Mouse (Mus musculus): Measurements from ENCODE around the gene Spns3. TPM values are rescaled to one million over a fixed set of nuclear protein-coding genes. Genes with fewer than 3 reads are reported as not detected.

Spns3 gene
- polyA plus RNA-seq, 1 experiment from 2014 or later: 0.14 TPM

DNA sequence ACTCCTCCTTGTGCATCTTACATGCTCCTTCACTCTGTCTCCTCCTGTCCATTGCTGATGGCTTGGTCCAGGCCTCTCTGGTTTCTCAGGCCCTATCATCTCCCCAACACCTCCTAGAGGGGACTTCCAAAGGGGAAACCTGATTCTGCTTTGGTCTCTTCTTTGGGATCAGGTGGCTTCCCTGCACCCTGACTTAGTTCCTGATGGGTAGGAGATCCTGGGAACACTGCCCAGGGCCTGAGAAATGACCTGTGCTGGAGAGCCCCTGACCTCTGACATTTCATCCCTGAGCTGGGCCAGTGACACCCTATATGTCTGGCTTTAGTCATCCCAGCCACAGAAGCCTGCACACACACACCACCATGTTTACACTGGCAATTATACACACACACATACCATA, 42.7 kb downstream of the Spns3 start:
- no peak overlapping the region for H3K27ac ChIP-seq
- H3K9ac ChIP-seq: no peak overlapping the region
- no peaks in the 10 kb centered on the region for H3K9me3 ChIP-seq (replicated peaks)
- no peaks in the 10 kb centered on the region for H3K27me3 ChIP-seq
- H3K4me1 ChIP-seq (replicated peaks): peaks cover 17% of the 10 kb centered on the region
- H3K4me2 ChIP-seq: no peak overlapping the region
- H3K4me3 ChIP-seq: no peak overlapping the region
- ATAC-seq (replicated peaks; ENCODE audit: insufficient number of reproducible peaks, insufficient read depth, low FRiP score, low read depth): no peak
- no peaks in the 10 kb centered on the region for H3K36me3 ChIP-seq

DNA sequence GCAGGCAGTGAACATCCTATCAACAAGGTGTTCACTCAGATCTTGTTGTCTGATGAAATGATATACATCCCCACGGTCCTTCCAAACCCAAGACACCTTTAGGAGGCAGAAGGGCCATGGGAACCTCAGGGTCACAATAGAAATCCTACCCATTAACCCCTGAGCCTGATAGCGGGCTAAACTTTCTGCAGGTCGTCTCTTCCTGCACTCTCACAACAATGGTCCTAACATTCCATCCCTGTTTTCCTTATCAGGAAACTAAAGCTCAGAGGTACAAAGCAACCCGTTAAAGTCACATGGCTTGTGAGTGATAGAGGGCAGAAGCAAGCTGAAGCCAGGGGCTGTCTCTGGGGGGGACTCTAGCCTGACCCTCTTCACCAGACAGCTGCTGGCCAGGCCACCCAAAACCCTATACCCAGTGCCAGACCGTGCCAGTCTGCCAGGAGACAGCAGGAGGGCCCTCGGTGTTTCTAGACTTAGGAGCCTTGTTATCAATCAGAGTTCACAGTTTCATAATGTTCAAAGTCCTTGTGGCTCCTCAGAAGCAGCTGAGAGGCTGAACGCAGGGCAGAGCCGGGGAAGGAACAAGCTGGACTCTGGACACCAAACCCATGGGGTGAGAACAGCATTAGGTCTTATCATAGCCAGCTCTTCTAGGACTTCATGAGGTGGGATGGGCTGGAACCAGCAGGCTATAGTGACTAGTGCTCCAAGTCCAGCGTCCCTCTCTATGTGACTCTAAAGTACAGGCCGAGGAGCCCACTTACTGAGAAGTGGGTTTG, 46.1 kb downstream of the Spns3 start:
- no peak for ATAC-seq (replicated peaks; ENCODE audit: insufficient number of reproducible peaks, insufficient read depth, low FRiP score, low read depth)
- H3K27me3 ChIP-seq: no peaks in the 10 kb centered on the region
- H3K4me3 ChIP-seq: no peak overlapping the region
- H3K9ac ChIP-seq: no peak overlapping the region
- WGBS: 43% methylated on average over 10 of the region's 10 CpGs
- H3K4me1 ChIP-seq (replicated peaks): peaks cover 32% of the 10 kb centered on the region
- H3K27ac ChIP-seq: no peak overlapping the region
- no peaks in the 10 kb centered on the region for H3K9me3 ChIP-seq (replicated peaks)
- no peaks in the 10 kb centered on the region for H3K36me3 ChIP-seq
- H3K4me2 ChIP-seq: no peak overlapping the region

DNA sequence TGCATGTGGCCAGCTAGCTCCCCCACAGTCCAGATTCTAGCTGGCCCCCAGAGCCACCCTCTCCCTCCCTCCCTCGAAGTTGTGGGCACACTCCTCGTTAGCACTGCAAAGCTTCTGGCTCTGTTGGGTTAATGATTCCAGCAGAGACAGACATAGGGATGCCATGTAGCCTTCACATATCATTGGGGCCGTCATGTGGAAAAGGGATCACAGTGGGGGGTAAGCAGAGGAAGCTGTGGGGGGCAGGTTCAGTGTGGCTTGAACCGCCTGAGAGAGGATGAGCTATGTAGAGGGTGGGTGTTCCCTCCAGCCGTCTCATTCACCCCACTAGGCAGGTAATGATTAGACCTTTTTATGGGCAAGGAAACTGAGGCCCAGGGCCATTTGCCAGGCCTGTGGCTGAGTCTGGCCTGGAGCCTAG, 46.8 kb downstream of the Spns3 start:
- H3K9me3 ChIP-seq (replicated peaks): no peaks in the 10 kb centered on the region
- H3K36me3 ChIP-seq: no peaks in the 10 kb centered on the region
- ATAC-seq (replicated peaks; ENCODE audit: insufficient number of reproducible peaks, insufficient read depth, low FRiP score, low read depth): no peak
- H3K9ac ChIP-seq: no peak overlapping the region
- no peak overlapping the region for H3K27ac ChIP-seq
- no peak overlapping the region for H3K4me2 ChIP-seq
- H3K27me3 ChIP-seq: no peaks in the 10 kb centered on the region
- 47% methylated on average over 5 of the region's 5 CpGs for WGBS
- H3K4me1 ChIP-seq (replicated peaks): peaks cover 32% of the 10 kb centered on the region
- H3K4me3 ChIP-seq: no peak overlapping the region

DNA sequence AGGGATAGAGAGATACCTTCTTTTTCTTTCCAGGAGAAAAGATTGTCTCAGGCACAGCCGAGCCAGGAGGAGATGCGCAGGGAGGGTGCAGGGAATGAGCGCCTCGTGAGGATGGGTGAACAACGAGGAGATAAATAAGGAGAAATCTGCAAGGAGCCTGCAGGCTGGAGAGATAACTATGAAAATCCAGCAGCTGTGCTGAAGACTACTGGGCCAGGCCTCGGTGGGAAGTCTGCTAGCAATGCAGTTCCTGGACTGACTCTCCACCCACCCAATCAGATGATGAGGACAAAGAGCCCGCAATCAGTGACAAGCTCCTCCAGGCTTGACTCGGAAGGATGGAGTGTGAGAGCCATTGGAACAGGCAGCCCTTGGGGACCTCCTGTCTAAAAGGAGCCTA, 48.1 kb downstream of the Spns3 start:
- Histone ChIP-seq H3K27ac (no peak overlapping the region), H3K36me3 (no peaks in the 10 kb centered on the region), H3K27me3 (no peaks in the 10 kb centered on the region; the same call in 1 of the 2 replicates), H3K4me2 (no peak overlapping the region), H3K4me1 (replicated peaks) (peaks cover 32% of the 10 kb centered on the region), H3K9me3 (replicated peaks) (no peaks in the 10 kb centered on the region), H3K4me3 (no peak overlapping the region), H3K9ac (no peak overlapping the region)
- no peak for ATAC-seq (replicated peaks; ENCODE audit: insufficient number of reproducible peaks, insufficient read depth, low FRiP score, low read depth)
- 21% methylated on average over 8 of the region's 8 CpGs for WGBS

DNA sequence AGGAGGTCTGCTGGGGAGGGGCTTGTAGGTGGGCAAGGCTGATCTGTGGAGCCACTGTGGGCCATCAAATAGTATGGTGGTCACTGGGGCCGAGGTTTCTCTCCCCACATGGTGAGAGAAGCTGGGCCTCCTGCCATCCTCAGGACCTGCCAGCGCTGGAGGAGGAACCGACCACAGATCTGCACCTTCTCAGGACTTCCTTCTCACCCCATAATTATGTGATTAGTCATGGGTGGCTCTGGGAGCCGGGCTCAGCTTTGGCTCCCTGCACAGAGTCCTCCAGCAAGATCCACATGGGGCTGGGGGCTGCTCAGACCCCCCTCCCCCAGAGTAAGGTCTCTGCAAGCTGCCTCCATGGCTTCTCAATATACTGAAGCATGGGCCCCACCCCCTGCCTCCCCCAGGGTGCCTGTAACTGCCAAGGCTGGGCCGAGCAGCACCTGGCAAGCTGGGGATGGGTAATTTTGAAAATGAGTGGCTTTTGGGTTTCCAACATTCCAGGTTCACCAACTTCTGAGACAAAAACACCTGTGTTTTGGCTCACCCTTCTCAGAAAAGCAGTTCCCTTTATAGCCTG, 48.8 kb downstream of the Spns3 start:
- ATAC-seq (replicated peaks; ENCODE audit: insufficient number of reproducible peaks, insufficient read depth, low FRiP score, low read depth): no peak
- 22% methylated on average over 5 of the region's 5 CpGs for whole genome bisulfite sequencing
- Histone ChIP-seq H3K4me3 (no peak overlapping the region), H3K4me1 (replicated peaks) (peaks cover 32% of the 10 kb centered on the region), H3K27me3 (peaks cover 2% of the 10 kb centered on the region; the same call in 1 of the 2 replicates), H3K36me3 (no peaks in the 10 kb centered on the region), H3K4me2 (no peak overlapping the region), H3K9me3 (replicated peaks) (no peaks in the 10 kb centered on the region), H3K9ac (no peak overlapping the region), H3K27ac (no peak overlapping the region)

DNA sequence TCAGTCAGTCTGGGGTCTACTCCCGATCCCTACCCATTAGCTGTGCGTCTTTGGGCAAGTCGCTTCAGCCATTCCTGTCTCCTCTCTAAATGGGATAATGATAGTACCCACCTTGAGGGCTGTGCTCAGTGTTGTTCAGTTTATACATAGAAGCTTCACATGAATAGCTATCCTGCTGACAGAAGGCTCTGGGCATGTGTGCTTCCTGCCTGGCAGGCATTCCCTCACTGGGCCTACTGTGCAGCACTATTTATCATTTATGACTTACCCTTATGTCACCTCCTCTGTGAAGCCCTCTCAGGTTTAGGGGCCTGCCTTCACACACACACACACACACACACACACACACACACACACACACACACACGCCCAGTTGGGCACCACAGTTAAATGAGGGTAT, 50.2 kb downstream of the Spns3 start:
- Histone ChIP-seq H3K4me2 (no peak overlapping the region), H3K4me3 (no peak overlapping the region), H3K9me3 (replicated peaks) (no peaks in the 10 kb centered on the region), H3K27me3 (peaks cover 3% of the 10 kb centered on the region; the same call in 1 of the 2 replicates), H3K4me1 (replicated peaks) (peaks cover 32% of the 10 kb centered on the region), H3K27ac (no peak overlapping the region), H3K36me3 (no peaks in the 10 kb centered on the region), H3K9ac (no peak overlapping the region)
- WGBS: 87% methylated on average over 4 of the region's 4 CpGs
- no peak for ATAC-seq (replicated peaks; ENCODE audit: insufficient number of reproducible peaks, insufficient read depth, low FRiP score, low read depth)

DNA sequence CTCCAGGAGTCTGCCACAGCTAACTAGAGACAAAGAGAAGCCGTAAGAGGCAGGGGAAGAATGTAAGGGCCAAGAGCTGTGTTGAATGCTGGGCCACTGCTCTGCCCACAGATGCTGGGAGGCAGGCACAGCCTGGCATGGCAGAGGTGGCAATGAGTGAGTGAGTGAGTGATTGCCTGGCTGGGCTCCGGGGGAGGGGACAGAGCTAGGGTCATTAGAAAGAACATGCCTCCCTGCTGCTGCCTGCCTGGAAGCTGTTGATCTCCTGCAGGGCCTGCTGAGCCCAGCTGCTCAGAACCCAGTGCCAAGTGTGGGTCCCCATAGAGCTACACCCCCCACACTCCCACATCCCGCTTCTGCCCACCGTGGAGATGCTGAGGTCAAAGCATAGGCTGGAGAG, 52.9 kb downstream of the Spns3 start:
- H3K36me3 ChIP-seq: no peaks in the 10 kb centered on the region
- H3K27me3 ChIP-seq: peaks cover 8% of the 10 kb centered on the region; the same call in 1 of the 2 replicates
- H3K4me2 ChIP-seq: no peak overlapping the region
- H3K9me3 ChIP-seq (replicated peaks): no peaks in the 10 kb centered on the region
- H3K27ac ChIP-seq: no peak overlapping the region
- peaks cover 12% of the 10 kb centered on the region for H3K4me1 ChIP-seq (replicated peaks)
- no peak overlapping the region for H3K9ac ChIP-seq
- WGBS: 24% methylated on average over 4 of the region's 4 CpGs
- ATAC-seq (replicated peaks; ENCODE audit: insufficient number of reproducible peaks, insufficient read depth, low FRiP score, low read depth): no peak
- no peak overlapping the region for H3K4me3 ChIP-seq

DNA sequence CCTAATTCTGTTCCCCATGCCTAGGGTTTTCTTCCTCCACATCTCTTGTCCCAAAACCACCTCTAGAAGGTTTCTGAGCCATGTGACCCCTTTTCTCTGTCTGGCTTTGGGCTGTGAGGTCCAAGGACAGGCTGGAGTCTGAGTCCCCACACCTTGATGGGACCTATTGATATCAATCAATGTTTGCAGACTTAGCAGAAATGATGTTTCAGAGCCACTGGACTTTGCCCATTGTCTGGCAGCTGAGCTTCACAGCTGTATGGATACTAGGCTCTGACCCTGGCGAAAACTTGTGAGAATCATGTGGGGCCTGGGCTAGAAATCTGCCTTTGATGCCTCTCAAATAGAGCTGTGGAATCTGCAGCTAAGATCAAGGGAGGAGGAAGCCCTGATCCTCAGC, 53.5 kb downstream of the Spns3 start:
- no peak for ATAC-seq (replicated peaks; ENCODE audit: insufficient number of reproducible peaks, insufficient read depth, low FRiP score, low read depth)
- no peak overlapping the region for H3K4me3 ChIP-seq
- peaks cover 6% of the 10 kb centered on the region for H3K4me1 ChIP-seq (replicated peaks)
- no peak overlapping the region for H3K4me2 ChIP-seq
- H3K27ac ChIP-seq: no peak overlapping the region
- H3K36me3 ChIP-seq: no peaks in the 10 kb centered on the region
- 46% methylated on average over 1 of the region's 1 CpGs for WGBS
- no peak overlapping the region for H3K9ac ChIP-seq
- peaks cover 8% of the 10 kb centered on the region; the same call in 1 of the 2 replicates for H3K27me3 ChIP-seq
- H3K9me3 ChIP-seq (replicated peaks): no peaks in the 10 kb centered on the region

DNA sequence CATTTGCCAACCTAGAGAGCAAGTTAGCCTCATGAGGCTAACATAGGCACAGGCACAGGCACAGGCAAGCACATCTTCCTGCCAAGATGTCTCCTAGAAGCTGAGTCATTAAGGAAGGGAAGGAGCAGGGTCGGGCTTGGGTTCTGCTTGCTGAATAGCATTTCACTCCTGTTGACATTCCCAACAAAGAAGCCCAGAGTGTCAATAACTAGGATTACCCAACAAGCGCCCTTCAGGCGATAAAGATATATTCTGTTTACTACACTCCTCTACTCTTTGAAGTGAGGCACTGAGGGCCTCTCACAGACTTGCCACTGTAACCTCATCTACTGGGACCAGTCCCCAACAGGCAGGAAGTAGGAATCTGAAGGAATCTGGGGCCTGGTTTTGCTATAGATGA, 54.2 kb downstream of the Spns3 start:
- Histone ChIP-seq H3K9me3 (replicated peaks) (no peaks in the 10 kb centered on the region), H3K27ac (no peak overlapping the region), H3K4me3 (no peak overlapping the region), H3K4me2 (no peak overlapping the region), H3K9ac (no peak overlapping the region), H3K4me1 (replicated peaks) (no peaks in the 10 kb centered on the region), H3K27me3 (peaks cover 12% of the 10 kb centered on the region; the same call in 1 of the 2 replicates), H3K36me3 (no peaks in the 10 kb centered on the region)
- no peak for ATAC-seq (replicated peaks; ENCODE audit: insufficient number of reproducible peaks, insufficient read depth, low FRiP score, low read depth)
- WGBS: 68% methylated on average over 3 of the region's 3 CpGs

DNA sequence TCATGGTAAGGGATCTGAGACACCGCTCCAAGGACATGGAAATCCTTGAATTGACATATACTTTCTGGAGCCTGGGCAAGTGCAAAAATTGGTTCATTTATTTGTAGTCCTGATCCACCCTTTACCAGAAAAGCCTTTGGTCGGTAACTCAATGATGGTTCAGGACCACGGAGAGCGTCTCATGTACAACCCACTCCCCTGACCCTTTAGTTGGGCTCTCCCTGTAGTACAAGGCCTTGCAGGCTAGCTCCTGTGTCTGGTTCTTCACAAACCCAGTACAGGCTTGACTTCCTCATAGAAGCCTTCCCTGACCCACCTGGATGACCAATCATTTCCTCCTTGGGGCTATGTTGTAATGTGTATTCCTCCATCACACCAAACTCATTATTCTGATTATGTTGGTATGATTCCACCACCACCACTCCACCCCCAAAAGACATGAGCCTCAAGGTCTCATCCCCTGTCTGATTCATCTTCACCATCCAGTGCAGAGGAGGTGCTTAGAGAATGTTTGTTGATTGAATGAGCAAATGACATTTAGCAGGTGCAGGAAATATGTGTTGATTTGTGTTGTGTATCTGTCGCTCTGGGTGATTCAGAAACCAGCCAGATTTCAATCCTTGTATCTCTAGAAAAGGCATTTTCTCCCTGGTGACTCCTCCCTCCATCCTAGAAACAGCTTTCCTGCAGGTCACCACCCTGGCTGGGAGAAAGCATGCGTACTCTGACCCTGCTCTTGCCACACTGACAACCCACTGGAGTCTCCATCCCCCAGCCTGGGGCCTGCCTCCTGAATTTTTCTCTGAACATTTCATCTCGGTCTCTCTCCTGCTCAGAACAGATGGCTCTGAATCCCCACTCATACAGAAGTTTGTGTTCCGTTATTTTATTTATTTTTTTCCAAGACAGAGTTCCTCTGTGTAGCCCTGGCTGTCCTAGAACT, 56.0 kb downstream of the Spns3 start:
- WGBS: 46% methylated on average over 8 of the region's 8 CpGs
- peaks cover 27% of the 10 kb centered on the region for H3K27me3 ChIP-seq

More for the DNA sequence above, 56.0 kb downstream of the Spns3 start:
- Histone ChIP-seq H3K4me3 (no peak overlapping the region), H3K4me2 (no peak overlapping the region), H3K9me3 (replicated peaks) (no peaks in the 10 kb centered on the region), H3K9ac (no peak overlapping the region), H3K4me1 (replicated peaks) (peaks cover 5% of the 10 kb centered on the region), H3K27ac (no peak overlapping the region), H3K36me3 (no peaks in the 10 kb centered on the region)
- no peak for ATAC-seq (replicated peaks; ENCODE audit: insufficient number of reproducible peaks, insufficient read depth, low FRiP score, low read depth)

Data from heart, embryonic 15.5 days (tissue).